Mouse (Mus musculus): ENCODE data around the gene Dock2.
"Not testable (repeated sequence)": the region's sequence is repeated elsewhere in the genome, so short reads cannot be mapped to it uniquely, and the experiment has no call there.

Dock2 gene

DNA sequence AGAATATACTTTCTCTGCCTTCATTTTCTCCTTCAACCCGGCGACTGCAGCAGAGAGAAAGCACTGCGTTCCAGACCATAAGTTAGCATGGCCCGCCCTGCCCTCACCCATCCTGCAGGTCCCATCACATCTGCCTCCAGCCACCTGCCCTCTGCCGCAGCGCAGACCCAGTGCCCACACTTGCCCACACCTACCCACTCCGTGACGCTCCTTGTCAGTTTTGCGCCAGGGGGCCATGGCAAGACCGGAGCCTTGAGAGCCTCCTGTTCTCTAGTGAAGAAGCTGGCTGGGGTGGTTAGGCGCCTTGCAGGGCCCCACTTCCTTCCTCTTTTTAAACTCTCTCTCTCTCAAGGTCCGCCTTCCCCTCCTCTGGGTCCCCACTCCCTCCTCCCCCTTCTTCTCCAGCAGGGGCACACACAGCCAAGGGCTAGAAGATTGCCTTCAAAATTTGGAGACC, at the start of gene Dock2:
TSS of gene Dock2 (minus strand) at position 306 of the 457 bp plus-strand sequence.
- DNase-seq = peak; percentile 95

DNA sequence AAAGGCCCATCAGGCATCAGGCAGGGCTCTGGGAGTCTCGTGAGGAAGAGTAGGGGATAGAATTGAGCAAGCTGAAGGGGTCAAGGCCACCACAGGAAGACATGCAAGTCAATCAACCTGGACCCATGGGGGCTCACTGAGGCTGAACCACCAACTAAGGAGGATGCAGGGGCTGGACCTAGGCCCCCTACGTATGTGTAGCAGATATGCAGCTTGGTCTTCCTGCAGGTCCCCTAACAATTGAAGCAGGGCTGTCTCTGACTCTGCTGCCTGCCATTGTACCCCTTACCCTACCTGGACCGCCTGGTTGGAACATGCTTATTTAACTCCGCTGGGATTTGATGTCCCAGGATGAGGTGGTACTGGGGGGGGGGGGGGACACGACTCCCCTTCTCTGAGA, 49.0 kb upstream of the Dock2 start:
- peak; percentile 88 for DNase-seq

DNA sequence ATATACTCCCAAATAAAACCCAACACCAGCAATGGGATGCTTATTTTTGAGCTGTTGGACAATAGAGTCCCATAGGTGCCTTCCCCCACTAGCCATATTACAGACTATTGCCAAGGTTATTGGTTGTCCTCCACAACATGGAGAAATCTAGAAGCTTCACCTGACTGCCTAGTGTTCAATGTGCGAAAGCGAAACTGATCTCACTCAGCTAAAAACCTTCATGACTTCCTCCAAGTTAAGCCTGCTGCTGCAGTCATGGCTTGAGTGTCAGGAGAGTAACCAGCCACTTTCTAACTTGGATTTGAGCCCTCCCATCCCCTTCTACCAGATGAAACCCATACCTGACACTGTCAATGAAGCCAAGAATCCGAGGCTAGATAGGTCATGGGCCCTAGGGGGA, 44.1 kb upstream of the Dock2 start:
- no peak for DNase-seq

DNA sequence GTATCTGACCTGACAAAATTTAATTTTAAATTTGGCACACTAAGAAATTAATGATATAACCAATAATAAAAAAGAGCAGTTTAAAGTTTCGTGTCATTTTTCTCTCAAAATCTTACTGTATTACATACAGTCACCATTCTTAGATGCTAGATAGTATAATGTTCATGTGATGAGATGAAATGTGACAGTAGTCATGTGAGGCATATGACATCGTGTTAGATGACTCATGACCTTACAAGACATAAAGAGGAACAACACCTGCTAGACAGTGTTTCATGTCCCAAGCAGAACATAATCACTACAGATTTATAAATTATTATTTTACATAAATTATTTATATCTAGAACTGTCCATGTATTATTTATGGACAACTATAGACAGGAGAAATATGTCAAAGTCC, 43.2 kb upstream of the Dock2 start:
- no peak for DNase-seq

DNA sequence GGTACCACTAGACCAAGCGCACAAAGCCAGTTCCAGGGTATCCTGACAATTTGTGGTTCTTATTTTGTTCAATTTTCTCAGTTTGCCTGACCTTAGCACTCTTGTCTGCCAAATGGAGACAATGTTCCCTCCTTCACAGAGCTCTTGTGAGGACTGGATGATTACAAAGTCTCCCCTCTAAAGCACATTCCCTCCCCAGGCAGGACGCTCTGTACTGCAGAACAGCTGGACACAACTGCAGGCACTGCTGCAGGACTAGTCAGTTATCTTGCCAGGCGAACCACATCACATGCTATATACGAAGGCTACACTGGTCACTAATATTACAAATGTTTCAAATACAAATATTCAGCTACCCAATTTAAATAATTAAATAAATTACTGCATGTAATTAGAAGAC, 41.1 kb upstream of the Dock2 start:
- DNase-seq = peak; percentile 93

DNA sequence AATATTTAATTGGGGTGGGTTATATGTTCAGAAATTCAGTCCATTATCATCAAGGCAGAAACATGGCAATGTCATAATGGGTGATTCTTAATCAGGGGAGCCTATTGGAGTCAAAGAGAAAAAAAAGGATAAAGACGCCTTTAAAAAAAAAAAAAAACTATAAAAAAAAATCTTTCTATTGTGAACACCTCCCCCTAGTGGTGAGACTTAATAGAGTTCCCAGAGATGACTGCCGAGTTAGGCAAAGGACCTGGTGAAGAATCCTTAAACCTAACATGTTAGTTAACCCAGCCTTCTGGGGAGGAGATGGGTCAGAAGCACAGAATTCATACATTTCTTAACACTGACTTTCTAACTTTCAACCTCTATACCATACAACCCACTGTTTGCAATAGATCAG, 31.1 kb upstream of the Dock2 start:
- DNase-seq = no peak

DNA sequence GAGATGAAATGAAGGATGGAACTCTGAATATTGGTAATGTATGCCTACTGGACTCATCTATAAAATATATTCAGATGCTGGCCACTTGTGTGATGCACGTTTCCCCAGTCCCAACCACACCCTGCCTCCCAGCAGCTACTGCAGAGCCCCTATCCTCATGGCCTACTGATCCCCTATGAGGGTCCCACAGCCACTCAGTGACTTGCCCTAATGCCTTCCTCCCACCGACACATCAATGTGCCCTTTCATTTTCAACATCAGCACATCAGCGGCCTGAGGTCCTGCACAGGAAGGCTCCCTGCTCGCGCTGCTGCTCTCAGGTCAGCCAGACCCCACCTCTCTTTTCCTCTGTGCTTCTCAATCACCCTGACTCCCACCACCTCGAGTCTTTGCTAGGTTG, 30.6 kb upstream of the Dock2 start:
- no peak for DNase-seq

DNA sequence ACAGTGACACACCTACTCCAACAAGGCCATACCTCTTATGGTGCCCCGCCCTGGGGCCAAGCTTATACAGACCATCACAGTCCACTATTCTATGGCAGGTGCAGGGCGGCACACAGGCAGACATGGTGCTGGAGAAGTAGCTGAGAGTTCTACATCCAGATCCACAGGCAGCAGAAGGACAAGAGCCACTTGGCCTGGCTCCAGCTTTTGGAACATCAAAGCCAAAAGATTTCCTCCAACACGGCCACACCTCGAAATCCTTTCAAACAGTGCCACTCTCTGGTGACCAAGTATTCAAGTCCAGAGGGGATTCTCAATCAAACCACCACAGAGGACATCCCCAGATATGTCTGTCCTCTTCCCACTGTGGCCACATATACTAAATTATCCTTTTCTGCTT, 21.3 kb upstream of the Dock2 start:
- not testable (repeated sequence) for DNase-seq

DNA sequence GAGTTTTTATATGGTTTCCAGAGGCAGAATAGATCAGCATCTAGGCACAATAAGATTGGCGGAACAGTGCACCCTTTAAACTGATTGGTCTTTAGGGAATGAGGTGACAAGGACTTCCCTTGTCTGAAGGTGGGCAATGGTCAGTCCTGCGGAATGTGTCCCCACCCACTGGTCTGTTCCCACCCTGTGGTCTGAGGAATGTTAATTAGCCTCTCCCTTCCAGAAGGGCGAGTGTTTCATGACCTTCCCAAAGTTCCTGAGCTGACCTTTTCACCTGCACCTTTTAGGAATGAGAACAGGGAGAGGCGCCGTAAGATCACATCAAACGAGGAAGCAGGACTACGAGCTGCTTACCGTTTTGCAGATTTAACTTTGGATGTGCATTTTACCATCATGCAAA, 14.4 kb upstream of the Dock2 start:
- not testable (repeated sequence) for DNase-seq

DNA sequence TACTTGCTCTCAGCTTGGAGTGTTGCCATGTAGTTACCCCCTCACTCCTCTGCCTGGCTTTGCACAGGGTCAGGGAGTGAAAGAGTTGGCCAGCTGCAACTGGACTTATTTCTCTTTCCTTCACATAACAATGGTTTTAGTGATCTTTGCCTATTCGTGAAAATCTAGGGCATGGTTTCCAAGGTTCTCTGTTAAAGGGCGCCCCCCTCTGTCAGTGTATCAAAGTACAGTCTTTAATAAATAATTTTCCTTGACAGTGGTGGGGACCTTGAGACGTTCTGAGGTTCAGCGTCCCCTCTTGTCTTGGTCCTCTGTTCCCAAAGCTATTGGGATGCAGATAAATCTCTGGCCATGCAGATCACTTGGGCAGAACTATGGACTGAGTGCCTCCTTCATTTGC, 12.4 kb upstream of the Dock2 start:
- peak; percentile 61 for DNase-seq

DNA sequence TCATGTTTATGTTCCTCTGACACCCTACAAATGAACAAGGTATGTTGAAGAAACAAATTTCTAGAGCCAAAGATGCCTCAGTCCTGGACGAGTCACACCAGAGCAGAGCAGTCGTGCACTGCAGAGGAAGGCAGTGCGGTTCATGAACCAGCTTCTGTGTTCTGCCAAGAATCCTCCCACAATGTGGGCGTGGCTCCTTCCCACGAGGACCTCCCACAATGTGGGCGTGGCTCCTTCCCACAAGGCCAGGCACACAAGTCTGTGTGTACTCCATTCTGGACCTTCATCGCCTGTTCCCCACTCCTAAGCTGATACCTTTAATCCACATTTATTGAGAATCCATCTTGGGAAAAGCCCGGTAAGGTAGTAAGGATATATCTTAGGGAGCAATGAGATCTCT, 8.2 kb upstream of the Dock2 start:
- peak; percentile 63 for DNase-seq

DNA sequence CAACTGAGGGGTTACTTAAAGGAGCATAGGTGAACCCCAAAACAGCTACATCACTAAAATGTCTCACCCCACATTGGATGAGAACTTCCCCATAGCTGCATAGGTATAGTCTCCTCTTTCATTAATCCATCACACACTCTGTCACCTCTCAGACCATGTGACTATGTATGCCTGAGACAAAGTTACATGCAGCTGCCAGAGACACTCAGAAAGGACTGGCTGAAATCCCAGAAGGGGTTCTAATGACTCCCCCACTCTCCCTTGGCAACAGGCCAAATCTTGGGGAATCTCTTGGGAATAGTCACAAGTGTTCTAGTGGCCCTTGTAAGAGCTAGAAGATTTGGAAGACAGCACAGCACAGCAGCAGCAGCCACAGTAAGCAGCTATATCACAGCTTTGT, 1.2 kb upstream of the Dock2 start:
- no peak for DNase-seq

DNA sequence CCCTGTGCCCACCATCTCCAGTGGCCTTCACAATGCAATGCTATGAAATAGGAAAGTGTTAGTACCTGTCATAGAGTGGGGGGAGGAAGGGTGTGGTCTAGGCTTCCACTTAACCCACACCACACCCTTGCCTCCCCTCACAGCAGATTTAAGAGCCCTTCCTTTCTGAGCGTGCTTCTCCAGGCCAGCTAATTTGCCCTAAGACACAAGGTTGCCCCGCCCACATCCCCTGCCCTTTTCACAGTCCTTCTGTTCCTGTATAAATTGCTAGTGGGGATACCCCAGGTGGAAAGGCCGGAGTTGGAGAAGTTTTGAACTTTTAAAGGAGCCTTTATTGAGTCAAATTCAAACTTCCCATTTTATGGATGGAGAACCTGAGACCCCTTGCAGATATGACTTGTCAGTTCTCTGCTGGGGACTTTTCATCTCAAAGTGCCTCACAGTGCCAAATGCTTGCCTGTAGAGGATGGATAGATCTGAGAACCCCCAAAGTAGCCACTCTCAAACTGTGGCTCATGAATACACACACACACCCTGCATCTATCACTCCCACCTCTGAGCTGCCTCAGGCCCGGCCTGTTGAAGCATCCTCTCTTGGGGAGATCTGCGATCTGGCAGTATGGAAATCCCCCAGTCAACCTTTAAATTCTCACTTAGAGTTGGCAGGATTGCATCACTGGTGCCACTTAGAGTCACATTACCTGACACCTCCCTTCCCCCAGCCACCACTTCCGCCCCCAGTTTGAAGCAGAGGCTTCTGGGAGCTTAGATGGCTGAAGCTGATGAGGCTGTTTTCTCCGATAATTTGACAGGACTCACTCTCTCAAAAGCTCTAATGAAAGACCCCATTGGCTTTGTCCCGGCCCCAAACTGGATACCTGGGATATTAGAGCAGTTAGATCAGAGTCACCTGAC, 919 bp downstream of the Dock2 start:
- peak; percentile 94 for DNase-seq

DNA sequence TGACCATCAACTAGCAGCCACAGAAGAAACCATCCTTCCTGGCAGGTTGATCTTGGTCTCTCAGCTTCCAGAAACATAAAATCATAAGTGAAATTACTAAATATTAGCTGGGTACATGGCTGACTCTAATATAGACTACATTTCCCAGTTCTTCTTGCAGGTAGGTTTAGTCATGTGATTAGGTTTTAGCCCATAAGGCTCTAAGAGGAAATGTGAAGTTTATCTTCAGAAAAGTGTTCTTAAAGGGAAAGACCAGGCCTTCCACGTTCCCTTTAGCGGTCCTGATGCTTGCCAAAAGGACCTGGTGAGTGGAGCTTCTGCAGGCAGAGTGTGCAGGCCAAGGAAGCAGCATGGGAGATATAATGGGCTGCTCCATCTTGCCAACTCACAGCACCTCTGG, 2.9 kb downstream of the Dock2 start:
- peak; percentile 27 for DNase-seq

DNA sequence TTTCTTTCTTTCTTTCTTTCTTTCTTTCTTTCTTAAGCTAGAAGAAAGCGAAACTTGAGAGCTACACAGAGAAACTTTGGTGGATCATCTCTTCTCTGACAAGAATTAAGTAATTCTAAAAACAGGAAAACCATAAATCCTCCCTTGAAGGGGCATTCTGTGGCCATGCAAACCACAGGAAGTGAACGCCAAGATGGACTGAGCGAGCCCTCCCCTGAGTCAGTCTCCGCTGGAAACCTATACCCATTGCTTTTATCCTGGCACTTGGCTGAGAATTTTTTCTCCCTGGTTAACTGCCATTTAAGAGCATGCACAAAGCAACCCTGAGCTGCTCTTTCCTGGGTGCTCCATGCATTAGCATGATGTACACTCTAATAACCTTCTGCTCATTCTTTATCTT, 3.7 kb downstream of the Dock2 start:
- DNase-seq = peak; percentile 81

DNA sequence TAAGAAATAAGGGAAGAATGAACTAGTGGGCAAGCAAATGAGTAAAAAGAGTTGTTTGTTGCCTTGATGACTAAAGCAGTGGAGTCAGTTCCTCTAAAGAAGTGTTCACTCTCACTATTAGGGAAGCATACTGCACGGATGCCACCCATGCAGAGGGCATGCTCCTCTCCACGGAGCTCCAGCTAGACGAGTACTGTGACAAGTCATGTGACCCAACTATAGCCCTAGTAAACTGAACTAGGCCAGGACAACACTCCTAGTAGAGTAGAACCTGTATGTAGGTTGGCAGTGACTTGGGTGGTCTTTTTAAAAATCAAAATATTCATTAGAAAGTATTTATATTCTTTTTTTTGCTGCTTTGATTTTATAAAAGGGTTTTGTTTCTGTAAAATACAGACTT, 5.3 kb downstream of the Dock2 start:
- peak; percentile 88 for DNase-seq

DNA sequence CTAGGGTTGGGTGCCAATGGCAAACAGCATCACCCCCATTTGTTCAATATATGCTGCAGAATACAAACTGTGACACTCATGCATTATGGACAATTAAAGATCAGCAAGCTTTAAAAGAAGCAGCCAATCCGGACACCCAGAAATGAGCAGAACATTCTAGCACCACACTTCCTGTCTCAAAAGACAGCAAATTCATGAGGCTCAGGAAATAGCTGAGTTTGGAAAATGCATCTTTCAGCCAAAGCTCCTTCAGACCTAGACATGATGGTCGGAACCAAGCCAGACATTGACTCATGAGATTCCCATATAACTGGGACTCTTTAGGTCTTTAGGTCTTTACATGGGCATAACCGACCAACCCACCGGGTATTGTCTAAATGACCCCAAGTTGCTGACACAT, 6.2 kb downstream of the Dock2 start:
- DNase-seq = peak; percentile 52

DNA sequence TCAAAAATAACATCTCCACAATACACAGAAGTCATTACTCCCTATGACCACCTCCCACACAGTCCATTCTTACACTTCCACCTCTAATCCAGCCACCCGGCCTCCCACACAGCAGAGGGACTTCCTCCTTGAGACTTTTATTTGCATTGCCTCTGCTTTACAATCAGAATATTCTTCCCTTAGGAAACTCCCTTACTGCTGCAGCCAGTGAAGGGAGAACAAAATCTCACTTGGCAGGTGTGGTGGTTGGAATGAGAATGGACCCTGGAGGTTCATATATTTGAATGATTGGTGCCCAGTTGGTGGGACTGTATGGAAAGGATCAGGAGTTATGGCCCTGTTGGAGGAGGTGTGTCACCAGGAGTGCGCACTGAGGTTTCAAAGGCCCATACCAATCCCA, 7.6 kb downstream of the Dock2 start:
- peak; percentile 82 for DNase-seq

DNA sequence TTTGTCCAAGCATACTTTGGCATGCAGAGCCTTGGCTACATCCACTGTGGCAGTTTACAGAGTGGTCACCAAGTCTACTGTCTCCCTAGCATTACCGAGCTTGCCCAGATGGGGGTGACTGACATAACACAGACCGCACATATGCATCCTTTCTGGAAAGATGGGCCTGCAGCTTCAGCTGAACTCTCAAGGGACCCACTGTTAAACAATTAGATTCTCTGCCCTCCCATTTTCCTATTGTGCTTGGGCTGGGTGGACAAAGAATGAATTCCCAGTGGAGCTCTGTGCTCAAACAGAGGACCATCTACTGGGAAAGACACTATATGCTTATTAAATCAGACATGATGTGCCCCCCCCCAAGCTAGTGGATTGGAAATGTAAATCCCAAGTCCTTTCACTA, 9.1 kb downstream of the Dock2 start:
- DNase-seq = peak; percentile 56

DNA sequence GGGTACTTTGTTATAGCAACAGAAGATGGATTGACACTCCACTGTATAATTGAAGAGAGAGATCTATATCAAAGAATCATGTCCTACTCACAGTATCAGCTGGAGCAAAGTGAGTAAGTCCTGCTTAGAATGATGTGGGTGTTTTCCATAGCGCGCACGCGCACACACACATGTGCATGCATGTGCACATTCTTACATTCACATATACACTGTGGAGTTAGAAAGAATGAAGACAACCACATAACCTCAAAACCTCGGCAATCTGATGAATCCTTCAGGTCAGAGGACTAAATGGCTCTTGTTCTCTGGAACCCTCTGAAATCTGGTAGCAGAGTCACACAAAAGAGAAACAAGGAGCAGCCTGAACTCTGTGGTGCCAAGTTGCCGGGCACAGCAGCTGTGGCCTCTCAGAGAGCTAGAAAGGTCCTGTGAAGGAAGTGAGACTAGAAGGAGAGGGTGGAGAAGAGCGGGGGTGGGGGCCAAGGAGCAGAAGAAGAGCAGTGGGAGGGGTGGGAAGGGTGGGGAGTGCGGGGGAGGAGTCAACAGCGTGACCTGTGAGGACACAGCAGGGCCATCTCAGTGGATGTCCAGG, 10.3 kb downstream of the Dock2 start:
- DNase-seq = peak; percentile 93

DNA sequence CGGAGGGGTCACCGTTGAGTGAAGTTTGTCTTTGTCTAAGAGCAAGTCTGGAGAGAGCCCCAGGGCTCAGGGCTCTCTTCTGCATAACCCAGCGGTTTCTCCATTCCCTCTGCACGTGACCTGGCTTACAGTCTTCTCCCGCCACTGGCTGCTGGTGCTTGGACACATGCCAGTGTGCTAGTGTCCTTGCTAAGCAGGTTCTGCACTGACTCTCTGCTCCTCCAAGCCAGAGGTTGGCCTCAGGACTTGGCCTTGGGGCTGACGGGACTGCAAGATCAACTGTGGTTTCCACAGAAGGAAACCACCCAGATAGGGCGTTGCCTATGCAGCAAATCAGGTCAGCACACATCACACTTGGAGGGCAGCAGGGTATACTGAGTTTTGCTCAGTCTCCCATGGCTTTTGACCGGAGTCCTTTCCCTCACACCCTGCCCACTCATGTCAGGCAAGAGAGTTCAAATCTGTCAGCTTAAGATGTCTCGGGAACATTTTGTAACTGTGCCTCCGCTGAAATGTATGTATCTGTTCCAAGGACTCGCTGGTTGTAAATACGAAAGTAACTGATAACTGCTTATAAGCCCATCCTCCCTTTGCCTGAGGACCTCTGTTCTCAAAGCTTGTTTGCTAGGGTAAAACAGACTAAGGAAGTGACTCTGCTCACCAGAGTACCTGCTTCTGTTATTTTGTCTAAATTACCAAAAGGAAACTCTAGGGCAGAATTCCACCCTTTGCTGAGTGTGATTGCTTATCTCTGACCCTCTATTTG, 12.3 kb downstream of the Dock2 start:
- peak; percentile 97 for DNase-seq

DNA sequence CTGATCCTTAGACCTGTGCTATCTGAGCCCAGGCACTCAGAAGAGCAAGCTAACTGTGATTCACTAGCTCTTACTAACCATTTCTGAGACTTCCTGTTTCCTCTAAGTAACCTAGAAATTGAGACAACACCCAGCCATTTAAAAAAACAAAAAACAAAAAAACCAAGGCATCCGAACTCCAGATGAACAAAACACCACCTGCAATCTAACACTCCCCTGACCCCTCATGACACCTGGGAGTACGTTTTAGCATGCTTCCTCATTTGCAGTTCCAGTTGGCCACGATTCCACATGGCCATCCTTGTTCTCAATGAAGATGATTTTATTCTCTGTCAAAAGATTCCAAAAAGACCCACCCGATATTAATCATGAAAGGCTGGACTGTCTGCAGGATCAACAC, 13.0 kb downstream of the Dock2 start:
- no peak for DNase-seq

DNA sequence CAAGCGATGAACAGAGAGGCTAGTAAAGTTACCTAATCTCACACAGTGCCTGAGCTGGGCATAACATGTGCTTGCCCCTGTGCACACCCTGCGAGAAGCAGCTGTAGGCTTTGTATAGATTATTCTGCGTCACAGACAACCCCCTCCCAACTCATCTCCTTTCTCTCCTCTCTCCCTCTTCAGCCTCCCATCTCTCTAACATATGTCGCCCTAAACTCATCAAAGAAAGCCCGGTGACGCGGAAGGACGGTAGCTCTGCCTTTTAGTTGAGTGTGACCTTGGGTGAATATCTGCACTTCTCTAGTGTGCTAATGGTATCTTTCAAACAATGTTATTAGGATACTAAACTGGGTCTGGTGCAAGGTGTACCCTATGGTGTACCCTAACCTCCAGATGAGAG, 13.7 kb downstream of the Dock2 start:
- DNase-seq = no peak

DNA sequence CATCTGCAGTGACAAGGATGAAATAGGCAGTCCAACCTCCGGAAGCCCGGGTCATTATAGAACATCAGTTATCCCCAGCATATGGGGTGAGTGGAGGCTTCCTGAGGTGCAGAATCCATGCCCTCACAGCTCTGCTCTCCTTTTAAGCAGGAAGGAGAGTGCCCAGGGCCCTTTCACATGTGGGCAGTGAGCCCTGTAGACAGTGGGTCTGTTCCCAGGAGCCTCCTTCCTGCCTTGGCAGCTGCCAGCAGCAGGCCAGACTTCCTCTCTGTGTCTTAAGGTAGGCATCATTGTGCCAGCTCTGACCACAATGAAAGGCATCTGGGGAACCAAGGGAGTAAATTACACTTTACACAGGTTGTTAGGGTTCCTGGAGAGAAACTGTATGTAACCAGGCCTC, 14.3 kb downstream of the Dock2 start:
- no peak for DNase-seq

Data from heart, adult 11 months (tissue).